Mouse (Mus musculus): ENCODE results near the gene Cd247.

The Cd247 gene

GRCm38 (mm10) chr1:165779954-165780585 is 8.4 kb upstream of the Cd247 start:
- no peak for DNase-seq

GRCm38 (mm10) chr1:165780586-165781111 is 7.8 kb upstream of the Cd247 start:
- DNase-seq, result no peak

GRCm38 (mm10) chr1:165781426-165781825 is 7.1 kb upstream of the Cd247 start:
- no peak for DNase-seq

GRCm38 (mm10) chr1:165781911-165782310 is 6.6 kb upstream of the Cd247 start:
- no peak for DNase-seq

- DNase-seq, result no peak
These were observed 2.2 kb upstream of the Cd247 start for GRCm38 (mm10) chr1:165786296-165786695.

GRCm38 (mm10) chr1:165789066-165789660 is 682 bp downstream of the Cd247 start:
- DNase-seq, result no peak

GRCm38 (mm10) chr1:165789963-165790362 is 1.5 kb downstream of the Cd247 start:
- no peak for DNase-seq

- DNase-seq, result no peak
These were observed 2.2 kb downstream of the Cd247 start for GRCm38 (mm10) chr1:165790461-165791210.

- no peak for DNase-seq
These were observed 2.9 kb downstream of the Cd247 start for GRCm38 (mm10) chr1:165791411-165791810.

GRCm38 (mm10) chr1:165801709-165802310 is 13.3 kb downstream of the Cd247 start:
- DNase-seq, result no peak

- DNase-seq, result no peak
These were observed 14.6 kb downstream of the Cd247 start for GRCm38 (mm10) chr1:165803107-165803506.

- DNase-seq, result no peak
These were observed 15.7 kb downstream of the Cd247 start for GRCm38 (mm10) chr1:165804133-165804532.

- no peak for DNase-seq
These were observed 22.2 kb downstream of the Cd247 start for GRCm38 (mm10) chr1:165810633-165811032.

GRCm38 (mm10) chr1:165811170-165811569 is 22.7 kb downstream of the Cd247 start:
- no peak for DNase-seq

- no peak for DNase-seq
These were observed 24.3 kb downstream of the Cd247 start for GRCm38 (mm10) chr1:165812775-165813174.

GRCm38 (mm10) chr1:165814116-165814515 is 25.6 kb downstream of the Cd247 start:
- DNase-seq, result no peak

GRCm38 (mm10) chr1:165814521-165815278 is 26.2 kb downstream of the Cd247 start:
- no peak for DNase-seq

GRCm38 (mm10) chr1:165816391-165816790 is 27.9 kb downstream of the Cd247 start:
- no peak for DNase-seq

GRCm38 (mm10) chr1:165817264-165817663 is 28.8 kb downstream of the Cd247 start:
- peak; percentile 6 to 11 for DNase-seq

GRCm38 (mm10) chr1:165818145-165818860 is 29.8 kb downstream of the Cd247 start:
- no peak for DNase-seq

GRCm38 (mm10) chr1:165819147-165819546 is 30.7 kb downstream of the Cd247 start:
- peak in 1 of 2 experiments; percentile 11 for DNase-seq

GRCm38 (mm10) chr1:165822031-165822430 is 33.5 kb downstream of the Cd247 start:
- DNase-seq, result no peak

All from lung, adult 18-20 months (tissue).